Mouse (Mus musculus) brain, embryonic 14.5 days (tissue): ENCODE data around the gene Slc39a11.

Experiments used
- CTCF ChIP-seq: fragments of 200-500 bp; IDR thresholded peaks from 2 replicates; pipeline ENCODE4 v1.5.1; 2012; ENCODE audit warnings: inconsistent platforms, mild to moderate bottlenecking, moderate library complexity, borderline replicate concordance; ENCODE audit not compliant: insufficient read depth, insufficient read length; ENCODE audit errors: extremely low read depth
- POLR2A ChIP-seq: fragments of 200-500 bp; IDR thresholded peaks from 2 replicates; pipeline ENCODE4 v1.6.1; 2012; ENCODE audit warnings: mild to moderate bottlenecking, inconsistent platforms, borderline replicate concordance; ENCODE audit not compliant: poor library complexity, insufficient read depth, insufficient read length, severe bottlenecking; ENCODE audit errors: extremely low read depth

DNA sequence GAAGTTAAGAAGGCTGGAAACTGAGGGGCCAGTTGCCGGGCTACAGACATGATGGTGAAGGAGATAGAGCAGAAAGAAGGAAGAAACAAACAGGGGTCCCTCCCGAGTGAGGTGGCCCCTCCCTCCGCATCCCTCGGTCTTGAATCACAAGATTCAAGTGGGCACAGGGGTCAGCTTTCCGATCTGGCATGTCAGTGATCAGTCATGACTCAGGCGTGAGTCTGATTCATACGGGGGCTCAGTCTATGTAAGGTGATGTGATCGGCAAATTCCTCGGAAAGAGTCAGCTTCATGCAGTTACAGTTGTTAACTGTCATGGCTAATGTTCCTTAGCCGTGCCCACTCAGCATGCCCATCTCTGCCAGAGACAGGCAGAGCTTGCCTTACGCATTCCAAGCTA is 115.5 kb downstream of the Slc39a11 start:
- TF ChIP-seq CTCF = no peak
- TF ChIP-seq POLR2A = no peak
